Mouse (Mus musculus): ENCODE data around the gene Ssc4d. TPM values are rescaled to one million over a fixed set of nuclear protein-coding genes. Genes with fewer than 3 reads are reported as not detected.

Ssc4d gene
- total RNA-seq (2022), result 10 to 100 TPM in 1 of 4 experiments, 1 to 10 TPM in 3; 4.5 to 15.0 (median 7.8) TPM

DNA sequence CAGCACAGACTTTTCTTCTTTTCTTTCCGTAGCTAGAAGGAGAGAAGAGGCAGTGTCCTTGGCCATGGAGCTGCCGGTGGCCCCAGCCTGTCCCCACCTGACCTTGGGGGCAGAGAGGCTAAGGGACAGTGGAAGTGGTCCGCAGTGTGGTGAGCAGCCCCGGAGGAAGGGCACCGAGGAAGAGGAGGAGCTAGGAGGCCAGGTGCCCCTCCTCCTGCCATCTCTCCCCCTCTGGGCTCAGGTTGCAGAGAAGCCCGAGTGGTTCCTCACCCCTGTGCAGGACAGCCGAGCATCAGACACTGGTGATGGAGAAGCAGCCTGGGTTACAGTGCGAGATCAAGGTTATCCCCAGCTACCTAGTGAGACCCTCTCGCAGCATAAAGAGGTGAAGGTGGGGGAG is at the start of gene Ssc4d:
Ssc4d (minus strand) TSS at position 167 of the 400 bp plus-strand sequence.
- no peak for DNase-seq

DNA sequence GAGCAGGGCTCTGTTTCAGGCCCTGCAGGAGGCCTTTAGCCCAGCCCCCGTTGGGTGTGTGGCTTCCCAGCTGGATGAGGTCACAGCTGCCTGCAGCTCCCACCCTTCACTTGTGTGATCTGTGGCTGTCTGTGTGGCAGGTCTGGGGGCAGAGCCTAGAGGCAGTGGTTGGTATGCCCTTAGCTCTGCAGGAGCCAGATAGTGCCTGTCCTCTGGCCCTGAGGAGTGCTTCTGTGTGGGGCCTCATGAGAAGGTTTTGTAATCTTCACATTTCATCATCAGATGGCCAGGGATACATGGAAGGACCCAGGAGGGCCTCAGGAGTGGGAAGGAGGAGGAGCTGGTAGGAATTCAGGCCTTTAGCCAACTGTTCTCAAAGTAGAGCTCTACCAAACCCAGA is 45.6 kb upstream of the Ssc4d start:
- DNase-seq, result no peak

DNA sequence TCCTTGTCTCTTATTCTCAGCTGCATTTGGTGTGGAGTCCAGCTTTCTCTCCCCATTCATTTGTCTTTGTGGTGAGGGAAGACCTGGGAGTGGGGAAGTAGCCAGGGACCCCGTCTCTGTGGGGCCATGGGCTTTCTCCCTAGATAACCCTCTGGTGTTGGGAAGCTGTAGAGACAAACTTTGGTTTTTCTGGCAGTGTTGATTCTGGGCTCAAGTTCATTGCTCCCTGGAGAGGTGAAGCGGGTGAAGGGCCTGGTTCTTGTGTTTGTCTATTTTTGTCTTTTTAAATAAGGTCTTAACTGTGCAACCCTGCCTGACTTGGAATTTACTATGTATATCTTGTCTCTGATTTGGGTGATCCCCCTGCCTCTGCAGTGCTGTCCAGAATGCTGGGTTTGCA is 44.4 kb upstream of the Ssc4d start:
- no peak for DNase-seq

DNA sequence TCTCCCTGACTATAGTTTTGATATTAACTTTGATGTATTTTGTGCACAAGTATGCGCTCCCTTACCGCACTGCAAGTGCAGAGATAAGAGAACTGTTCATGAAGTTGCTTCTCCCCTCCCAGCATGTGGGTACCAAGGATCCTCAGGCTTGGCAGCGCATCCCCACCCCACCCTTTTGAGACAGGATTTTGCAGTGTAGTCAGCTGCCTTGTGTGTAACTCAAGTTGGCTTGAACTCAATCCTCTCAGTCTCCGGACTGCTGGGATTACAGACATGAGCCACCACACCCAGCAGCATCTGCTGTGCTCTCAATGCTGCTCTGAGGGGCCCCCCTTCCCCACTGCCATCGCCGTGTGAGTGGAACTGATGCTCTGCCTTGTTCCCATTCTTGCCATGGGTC is 42.9 kb upstream of the Ssc4d start:
- no peak for DNase-seq

DNA sequence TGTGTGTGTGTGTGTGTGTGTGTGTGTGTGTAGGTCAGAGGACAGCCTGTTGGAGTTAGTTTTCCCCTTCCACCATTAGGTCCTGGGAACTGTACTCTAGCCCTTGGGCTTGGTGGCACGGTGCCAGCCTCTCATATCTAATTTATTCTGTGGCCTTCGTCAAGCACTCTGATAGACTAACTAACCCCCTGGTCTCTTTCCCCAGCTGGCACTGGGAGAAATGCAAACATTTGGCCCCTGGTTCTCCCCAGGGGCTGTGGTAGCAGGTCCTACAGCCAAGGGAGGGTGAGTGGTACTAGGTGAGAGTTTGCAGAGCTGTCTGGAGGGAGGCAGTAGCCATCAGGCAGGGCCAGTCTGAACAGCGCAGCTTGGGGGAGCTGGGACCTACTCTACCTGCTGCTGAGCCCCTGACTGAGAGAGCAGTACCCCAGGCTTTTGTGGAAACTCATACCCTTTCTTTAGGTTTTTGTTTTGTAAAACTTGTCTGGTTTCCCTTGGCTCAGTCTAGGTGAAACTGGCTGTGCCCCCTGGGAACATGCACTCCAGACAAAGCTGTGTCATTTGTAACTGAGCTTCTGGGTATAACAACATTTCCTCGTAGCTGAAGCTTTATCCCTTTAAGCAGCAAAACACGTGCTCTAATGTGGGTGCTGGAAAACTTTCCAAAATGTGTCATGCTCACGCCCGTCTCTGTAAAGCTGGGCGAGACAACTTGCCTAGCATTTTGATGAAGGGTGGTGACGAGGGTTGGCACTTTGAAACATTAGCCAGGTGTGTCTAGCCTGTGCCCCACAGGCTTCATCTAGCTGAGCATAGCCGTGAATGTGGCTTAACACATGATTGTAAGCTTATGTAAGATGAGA is 41.9 kb upstream of the Ssc4d start:
- DNase-seq, result peak; percentile 45

DNA sequence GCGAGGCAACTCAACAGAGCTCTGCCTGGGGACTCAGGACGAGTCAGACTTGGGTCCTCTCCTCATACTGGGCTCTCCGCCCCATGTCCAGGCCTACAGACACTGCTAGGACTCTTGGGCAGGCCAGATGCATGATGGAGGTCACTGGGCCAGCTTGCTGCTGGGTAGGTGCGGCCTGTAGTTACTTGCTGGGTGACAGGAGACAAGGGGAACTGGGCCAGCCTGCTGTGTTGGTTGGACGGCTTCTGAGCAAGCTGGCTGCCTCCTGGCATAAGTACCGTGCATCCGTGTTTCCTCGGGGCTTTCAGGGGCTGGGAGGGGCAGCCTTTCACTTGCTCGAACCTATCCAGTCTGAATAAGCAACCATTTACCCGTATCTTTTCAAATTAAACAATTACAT is 41.3 kb upstream of the Ssc4d start:
- no peak for DNase-seq

DNA sequence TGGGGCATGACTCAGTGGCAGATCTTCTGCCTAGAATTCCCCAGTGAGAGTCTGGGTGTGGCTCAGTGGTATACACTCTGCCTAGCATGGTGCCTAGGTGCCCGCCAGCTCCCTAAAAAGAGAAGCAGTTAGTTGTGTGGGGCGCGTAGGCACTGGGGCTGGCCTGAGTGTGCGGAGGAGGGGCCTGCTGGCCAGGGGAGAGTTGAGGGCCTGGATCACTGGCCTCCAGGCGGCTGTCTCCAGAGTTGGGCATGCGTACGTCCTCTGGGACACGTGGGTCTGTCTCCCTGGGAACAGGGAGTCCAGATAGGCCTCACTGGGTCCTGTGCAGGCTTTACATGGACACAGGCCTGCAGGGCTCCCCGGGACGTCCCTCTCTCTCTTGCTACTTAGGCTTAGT is 40.5 kb upstream of the Ssc4d start:
- DNase-seq, result no peak

DNA sequence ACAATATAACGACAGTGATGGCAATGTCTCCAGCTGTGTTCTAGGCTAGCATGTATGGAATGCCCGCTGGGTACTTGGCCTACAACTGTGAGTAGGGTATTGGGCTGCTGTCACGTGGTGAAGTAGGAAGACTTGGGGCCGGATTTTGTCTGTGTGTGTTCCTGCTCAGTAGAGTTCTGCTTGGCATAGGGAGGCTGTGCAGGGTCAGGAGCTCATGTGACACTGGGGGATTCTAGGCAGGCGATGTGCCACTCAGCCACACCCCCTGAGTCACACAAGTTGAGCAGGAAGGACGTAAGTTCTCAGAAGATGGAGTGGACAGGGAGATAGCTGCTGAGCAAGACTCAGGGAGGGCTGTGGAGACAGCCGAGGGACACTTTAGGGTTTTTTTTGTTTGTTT is 33.4 kb upstream of the Ssc4d start:
- DNase-seq, result no peak

DNA sequence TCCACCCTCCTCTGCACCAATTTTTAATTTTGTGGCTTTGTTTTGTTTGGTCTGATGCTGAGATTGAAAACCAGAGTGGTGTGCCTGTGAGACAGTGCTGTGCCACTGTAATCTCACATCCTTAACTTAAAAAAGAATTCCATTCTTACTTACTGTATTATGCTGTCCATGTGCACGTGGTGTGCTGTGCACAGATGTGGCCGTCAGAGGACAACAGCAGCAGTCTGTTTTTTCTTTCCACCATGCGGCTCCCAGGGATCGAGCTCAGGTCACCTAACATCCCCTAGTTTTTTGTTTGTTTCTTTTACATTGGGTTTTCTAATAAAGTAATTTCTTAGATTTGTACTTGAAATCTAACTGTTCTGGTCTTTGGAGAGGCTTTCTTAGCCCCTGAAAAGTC is 30.2 kb upstream of the Ssc4d start:
- no peak for DNase-seq

DNA sequence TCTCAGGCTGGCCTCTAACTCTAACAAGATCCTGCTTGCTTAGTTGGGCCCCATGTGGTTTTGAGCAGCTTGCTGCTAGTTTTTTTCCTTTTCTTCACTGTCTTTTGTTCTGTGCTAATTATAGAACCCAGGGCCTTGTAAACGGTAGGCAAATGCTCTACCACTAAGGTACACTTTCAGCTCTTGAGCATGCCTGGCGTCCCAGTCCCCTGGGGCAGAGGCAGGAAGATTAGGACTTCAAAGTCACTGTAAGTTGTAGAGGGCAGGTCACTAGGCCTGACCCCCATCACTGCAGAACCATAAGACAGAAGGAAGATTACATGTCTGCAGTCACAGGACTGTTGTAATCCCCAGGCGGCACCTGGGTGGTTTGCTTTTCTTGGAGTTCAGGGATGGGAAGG is 28.4 kb upstream of the Ssc4d start:
- no peak for DNase-seq

DNA sequence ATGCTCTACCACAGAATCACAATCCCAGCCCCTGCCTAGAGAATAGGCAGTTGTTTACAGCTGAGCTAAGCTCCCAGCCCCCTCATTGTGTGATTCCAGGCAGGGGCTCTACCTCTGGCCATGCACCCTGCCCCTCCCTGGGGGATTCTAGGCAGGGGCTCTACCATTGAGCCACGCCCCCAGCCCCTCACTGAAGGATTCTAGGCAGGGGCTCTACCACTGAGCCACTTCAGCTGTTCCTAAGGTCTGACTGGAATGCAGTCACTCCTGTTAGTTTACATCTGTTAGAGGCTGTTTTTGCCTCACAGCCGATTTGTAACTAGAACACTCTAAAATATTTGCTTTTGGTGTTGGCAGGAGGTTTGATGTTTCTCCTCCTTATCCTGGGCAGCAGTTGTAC is 28.0 kb upstream of the Ssc4d start:
- DNase-seq, result no peak

DNA sequence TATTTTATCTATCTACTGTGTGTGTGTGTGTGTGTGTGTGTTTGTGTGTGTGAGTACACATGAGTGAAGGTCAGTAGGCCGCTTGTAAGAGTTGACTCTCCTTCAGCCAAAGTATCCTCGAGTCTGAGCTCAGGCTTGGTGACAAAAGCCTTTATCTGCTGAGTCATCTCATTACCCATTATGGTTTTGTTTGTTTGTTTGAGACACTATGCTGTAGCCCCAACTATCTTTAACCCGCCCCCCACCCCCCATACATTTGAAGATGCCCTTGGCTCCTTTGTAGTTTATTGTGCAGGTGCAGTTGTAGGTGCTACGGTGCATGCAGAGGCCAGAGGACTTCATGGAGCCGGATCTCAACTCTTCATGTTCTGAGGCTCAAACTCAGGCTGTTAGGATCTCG is 26.9 kb upstream of the Ssc4d start:
- DNase-seq, result no peak

DNA sequence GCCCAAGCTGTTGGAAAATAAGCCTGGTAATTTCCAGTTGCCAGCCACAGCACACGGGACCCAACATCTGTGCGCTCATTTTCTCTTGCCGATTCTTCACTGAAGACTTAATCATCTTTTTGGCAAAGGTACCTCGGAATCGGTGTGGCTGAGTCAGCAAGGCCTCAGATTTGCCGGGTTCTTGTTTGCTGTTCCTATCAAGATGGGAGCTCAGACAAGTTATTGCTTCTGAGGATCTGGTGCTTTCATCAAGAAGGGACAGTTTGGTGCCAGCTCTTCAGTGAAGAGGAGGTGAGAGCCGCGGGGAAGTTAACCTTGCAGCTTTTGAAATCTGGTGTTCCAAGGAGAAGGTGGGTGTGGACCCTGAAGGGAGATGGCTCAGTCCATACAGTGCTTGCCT is 21.8 kb upstream of the Ssc4d start:
- DNase-seq, result no peak

DNA sequence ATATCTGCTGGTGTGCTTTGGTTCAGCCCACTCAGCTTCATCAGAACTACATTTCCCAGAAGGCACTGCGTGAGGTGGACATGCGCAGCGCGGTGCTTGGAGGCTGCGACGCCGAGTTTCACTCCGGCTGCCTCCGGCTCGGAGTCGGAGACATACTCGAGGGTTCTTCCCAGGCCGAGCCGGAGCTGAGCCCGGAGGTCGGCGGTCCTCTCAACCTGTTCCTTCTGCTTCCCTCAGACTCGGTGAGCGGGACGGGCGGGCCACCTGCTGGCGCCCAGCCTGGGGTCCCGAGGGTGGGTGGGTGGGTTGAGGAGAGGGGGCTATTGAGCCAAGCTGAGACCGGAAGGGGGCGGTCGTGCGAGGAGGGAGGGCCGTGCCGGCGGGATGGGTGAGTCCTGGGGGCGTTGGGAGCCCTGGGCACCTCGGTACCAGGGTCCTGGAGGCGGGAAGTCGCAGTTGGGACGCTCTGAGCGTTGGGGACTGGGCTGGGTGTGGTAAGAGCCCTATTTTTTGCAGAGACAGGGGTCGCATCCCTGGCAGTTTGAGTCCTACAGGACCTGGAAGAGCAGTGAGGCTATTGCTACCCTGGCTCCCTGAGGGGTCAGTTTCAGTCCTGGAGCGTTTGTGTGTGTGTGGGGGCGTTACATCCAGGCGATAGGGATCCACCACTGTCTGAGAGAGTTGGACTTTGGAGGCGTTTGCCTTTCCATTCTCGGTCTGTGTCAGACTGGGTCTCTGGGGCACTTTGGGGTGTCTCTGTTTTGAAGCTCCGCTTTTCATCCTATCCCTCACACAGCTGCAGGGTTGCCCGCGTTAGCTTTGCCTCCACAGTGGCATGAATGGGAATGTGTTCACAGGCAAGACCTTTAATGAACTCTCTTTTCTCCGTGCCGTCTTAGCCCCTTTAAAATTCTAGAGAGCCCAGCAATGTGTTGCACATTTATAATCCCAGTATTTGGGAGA is 20.7 kb upstream of the Ssc4d start, which contains the start of gene Dtx2:
Dtx2 (plus strand) TSS at position 76 of the 963 bp plus-strand sequence.
- peak; percentile 83 for DNase-seq

DNA sequence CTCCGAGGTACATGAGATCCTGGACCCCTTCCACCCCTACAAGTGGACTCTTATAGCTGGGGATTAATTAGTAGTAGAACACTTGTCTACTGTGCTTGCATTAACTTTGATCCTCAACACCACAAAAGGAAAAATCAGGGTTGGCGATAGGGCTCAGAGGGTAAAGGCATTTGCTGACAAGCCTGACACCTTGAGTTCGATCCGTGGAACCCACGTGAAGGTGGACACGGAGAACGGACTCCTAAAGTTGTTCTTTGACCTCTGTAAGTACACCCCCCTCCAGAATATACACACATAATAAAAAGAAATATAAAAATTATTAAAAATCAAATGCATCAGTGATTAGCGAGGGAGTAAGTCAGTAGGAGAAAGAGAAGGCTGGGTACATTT is 20.0 kb upstream of the Ssc4d start:
- DNase-seq, result no peak

DNA sequence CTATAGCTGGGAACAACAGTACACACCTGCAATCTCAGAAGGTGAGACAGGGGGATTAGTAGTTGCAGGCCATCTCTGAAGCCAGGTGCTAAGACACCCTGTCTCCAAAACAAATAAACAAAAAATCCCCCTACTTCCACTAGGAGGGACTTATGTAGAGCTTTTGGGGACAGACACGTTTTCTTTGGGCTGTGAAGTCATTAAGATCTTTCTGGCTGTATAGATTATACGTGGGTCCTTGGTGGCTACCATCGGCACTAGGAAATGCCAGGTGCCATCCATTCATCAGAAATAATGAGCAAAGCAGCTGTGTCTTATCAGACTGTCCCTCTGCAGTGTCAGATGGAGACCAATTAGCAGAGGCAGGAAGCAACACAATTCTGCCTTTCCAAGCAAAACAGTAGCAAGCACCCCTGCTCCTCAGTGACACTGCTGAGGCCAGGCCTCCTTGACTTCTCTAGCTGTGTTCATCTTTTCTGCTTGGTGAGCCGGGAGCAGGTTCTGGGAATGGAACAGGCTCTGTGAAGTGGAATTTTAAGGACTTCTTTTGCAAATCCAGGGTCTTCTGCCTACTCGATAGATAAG is 19.1 kb upstream of the Ssc4d start:
- DNase-seq, result no peak

DNA sequence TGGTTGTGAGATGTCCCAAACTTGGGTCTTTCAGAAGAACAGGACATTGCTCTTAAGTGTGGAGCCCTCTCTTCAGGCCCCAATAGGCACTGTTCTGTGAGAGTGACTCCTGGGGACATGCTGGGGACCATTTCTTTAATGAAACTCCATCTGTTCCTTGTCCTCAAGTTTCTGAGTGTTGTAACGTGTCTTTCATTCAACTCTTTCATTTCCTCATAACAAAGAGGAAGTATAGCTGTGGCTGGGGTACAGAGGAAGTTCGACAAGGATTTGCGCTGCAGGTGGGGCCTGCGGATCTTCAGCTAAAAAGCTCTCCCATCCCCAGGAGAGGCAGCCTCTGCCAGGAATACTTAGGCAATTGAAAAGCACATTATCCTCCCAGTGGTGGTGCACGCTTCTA is 16.3 kb upstream of the Ssc4d start:
- DNase-seq, result no peak

DNA sequence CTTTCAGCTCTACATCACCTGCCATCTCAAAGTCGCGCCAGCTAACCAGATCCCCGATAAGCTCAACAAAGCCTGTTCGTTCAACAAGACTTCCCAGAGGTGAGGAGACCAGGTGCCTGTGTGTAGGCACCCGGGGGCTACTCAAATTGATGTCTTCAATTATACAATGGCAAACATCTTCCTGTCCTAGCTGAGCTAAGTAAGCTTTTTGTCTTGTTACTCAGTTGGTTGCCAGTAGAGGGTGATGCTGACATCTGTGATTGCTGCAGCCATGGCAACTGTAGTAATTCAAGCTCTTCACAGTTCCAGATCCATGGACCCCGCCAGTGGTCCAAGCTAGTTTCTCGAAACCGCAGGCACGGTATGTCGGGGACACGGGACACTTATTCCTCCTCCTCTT is 12.9 kb upstream of the Ssc4d start:
- DNase-seq, result no peak

DNA sequence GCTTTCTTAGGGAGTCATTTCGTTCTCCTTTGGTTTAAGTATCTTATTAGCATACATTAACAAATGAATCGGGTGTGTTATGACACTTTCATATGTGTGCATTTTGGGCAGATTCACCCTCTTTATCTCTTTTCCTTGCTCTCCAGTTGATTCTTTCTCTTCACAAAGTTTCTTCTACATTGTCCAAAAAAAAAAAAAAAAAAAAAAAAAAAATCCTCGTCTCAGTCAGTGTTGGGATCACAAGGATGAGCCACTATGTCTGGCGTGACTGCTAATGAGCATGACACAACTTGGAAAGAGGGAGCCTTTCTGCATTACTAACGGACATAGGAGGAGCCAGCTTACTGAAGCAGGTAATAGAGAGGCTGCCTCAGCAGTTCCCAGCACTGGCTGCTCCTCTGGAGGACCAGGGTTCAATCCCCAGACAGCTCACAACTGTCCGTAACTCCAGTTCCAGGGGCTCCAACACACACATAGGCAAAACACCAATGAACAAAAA is 10.3 kb upstream of the Ssc4d start:
- no peak for DNase-seq

DNA sequence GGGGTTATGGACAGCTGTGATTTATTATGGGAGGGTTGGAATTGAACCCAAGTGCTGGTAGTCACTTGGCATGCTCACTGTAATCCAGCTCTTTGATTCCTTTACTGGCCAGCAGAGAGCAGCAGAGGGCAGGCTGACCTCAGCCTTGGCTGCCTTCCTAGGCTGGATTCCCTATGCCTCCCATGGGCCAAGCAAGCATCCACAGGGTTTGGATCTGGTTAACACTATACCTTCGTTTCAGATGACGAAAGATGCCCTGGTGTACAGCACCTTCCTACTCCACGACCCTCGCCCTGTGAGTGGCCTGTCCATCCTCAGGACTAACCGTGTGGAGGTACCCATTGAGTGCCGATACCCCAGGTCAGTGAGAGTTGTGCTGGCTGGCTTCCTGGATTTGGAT is 8.1 kb upstream of the Ssc4d start:
- no peak for DNase-seq

DNA sequence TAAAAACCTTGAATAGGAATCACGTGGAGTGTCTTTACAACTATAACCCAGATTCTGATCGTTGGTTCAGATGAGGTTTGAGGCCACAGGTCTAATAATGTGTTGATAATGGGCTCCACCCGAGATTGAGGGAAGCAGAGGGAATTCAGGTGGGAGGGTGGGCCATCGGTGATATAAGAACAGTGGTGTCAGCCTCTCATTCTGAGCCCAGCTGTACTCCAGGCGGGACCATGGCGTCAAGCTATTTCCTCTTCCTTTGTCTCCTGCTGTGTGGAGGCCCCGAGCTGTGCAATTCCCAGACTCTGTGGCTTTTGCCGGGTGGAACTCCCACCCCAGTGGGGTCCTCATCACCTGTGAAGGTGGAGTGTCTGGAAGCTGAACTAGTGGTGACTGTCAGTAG is 5.6 kb upstream of the Ssc4d start, which contains the start of gene Zp3:
Zp3 (plus strand) TSS at position 196 of the 400 bp plus-strand sequence.
- DNase-seq, result no peak

DNA sequence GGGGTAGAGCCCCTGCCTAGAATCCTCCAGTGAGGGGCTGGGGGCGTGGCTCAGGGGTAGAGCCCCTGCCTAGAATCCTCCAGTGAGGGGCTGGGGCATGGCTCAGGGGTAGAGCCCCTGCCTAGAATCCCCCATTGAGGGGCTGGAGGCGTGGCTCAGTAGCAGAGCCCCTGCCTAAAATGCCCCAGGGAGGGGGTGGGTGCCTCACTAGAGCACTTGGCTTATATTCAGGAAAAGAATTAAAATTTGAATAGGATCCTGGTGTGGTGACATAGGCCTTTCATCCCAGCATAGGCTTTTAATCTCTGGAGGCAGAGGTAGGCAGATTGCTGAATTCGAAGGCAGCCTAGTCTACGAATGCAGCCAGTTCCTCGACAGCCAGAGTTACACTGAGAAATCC is 5.0 kb upstream of the Ssc4d start:
- DNase-seq, result no peak
